Mouse (Mus musculus) lung, embryonic 14.5 days (tissue): ENCODE results near the gene C1ra. TPM values are rescaled to one million over a fixed set of nuclear protein-coding genes. Genes with fewer than 3 reads are reported as not detected.
"Not testable (repeated sequence)": the region's sequence is repeated elsewhere in the genome, so short reads cannot be mapped to it uniquely, and the experiment has no call there.

Experiments
- ATAC-seq: fragments of 200-750 bp; cut with Nextera tagmentation; 2 replicates; pipeline ENCODE4 v1.8.0; 2017; ENCODE audit warnings: mild to moderate bottlenecking, moderate TSS enrichment, moderate library complexity; ENCODE audit not compliant: insufficient read depth
- DNase-seq: peaks from one replicate; pipeline ENCODE4 v3.0.0-alpha.2; 2015
- H3K27ac ChIP-seq: fragments of 300-500 bp; sonication (generic); 2 replicates; pipeline ENCODE4 v1.5.1; 2014; ENCODE audit warnings: low read depth, mild to moderate bottlenecking, moderate library complexity
- H3K27me3 ChIP-seq: fragments of 300-500 bp; sonication (generic); 2 replicates; pipeline ENCODE4 v1.6.1; 2014; ENCODE audit warnings: low read length, control low read depth; ENCODE audit not compliant: insufficient read depth
- H3K36me3 ChIP-seq: fragments of 300-500 bp; sonication (generic); 2 replicates; pipeline ENCODE4 v1.6.1; 2014; ENCODE audit warnings: control low read depth; ENCODE audit not compliant: insufficient read depth
- H3K4me1 ChIP-seq: fragments of 300-500 bp; sonication (generic); 2 replicates; pipeline ENCODE4 v1.6.1; 2014; ENCODE audit warnings: antibody characterized with exemption, control low read depth; ENCODE audit not compliant: insufficient read depth
- H3K4me2 ChIP-seq: fragments of 300-500 bp; sonication (generic); 2 replicates; pipeline ENCODE4 v1.6.1; 2014; ENCODE audit warnings: mild to moderate bottlenecking
- H3K4me3 ChIP-seq: fragments of 300-500 bp; sonication (generic); 2 replicates; pipeline ENCODE4 v1.5.1; 2014; ENCODE audit warnings: low read depth, low read length
- H3K9ac ChIP-seq: fragments of 300-500 bp; sonication (generic); 2 replicates; pipeline ENCODE4 v1.6.1; 2014
- H3K9me3 ChIP-seq: fragments of 300-500 bp; sonication (generic); 2 replicates; pipeline ENCODE4 v1.6.1; 2016; ENCODE audit warnings: low read depth, low read length, control low read depth
- CTCF ChIP-seq: IDR thresholded peaks from 2 replicates; pipeline ENCODE4 v1.5.1; 2016; ENCODE audit warnings: antibody characterized with exemption, low read depth
- WGBS: fragments of 180-500 bp; shearing (Covaris S2); extraction: QIAGEN DNeasy Blood & Tissue Kit; methylation state at CpG from one replicate; pipeline ENCODE4 v1.1.7; 2014; 5-methylcytosine and 5-hydroxymethylcytosine counted together
- polyA plus RNA-seq: library from polyadenylated mRNA; unstranded; fragments of >200 nt; fragmentation: Nextera tagmentation; extraction: Ambion mirVana; gene quantifications from 2 replicates; pipeline ENCODE4 v1.2.1, GENCODE M21; 2014

C1ra gene
- polyA plus RNA-seq, 1 experiment from 2014 or later, result 1.9 TPM

GRCm38 (mm10) chr6:124501473-124501872, 10.7 kb upstream of the C1ra start:
- no peaks in the 10 kb centered on the region for H3K36me3 ChIP-seq
- H3K4me1 ChIP-seq, result no peaks in the 10 kb centered on the region
- 69% methylated on average over 4 of the region's 4 CpGs for WGBS
- no peaks in the 10 kb centered on the region for H3K9me3 ChIP-seq
- no peak for TF ChIP-seq CTCF
- DNase-seq, result no peak
- no peaks in the 10 kb centered on the region for H3K27me3 ChIP-seq
- H3K4me3 ChIP-seq, result no peak overlapping the region
- H3K27ac ChIP-seq, result no peak overlapping the region
- no peak for ATAC-seq
- no peak overlapping the region for H3K9ac ChIP-seq
- no peak overlapping the region for H3K4me2 ChIP-seq

DNA sequence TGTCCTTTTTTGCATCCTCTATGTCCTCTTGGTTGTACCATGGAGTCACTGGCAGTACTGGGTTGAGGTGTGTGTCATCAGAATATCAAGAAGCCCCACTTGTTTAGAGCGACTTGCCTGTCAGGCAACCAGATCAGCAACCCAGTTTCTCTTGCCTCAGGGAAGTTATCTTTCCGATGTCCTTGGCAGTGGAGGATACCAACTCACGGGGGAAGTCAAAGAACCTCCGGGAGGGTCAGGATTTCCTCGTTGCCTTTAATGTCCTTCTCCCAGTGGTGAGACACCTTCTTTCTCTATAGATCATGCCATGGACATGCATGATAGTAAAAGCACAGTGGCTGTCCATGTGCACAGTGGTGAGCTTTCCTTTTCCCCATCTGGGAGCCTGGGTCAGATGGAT, 10.2 kb upstream of the C1ra start:
- no peaks in the 10 kb centered on the region for H3K36me3 ChIP-seq
- 79% methylated on average over 5 of the region's 5 CpGs for WGBS
- no peak overlapping the region for H3K27ac ChIP-seq
- H3K9ac ChIP-seq, result no peak overlapping the region
- TF ChIP-seq CTCF, result no peak
- no peak for ATAC-seq
- H3K4me2 ChIP-seq, result no peak overlapping the region
- no peaks in the 10 kb centered on the region for H3K4me1 ChIP-seq
- no peaks in the 10 kb centered on the region for H3K9me3 ChIP-seq
- no peak overlapping the region for H3K4me3 ChIP-seq
- DNase-seq, result no peak
- H3K27me3 ChIP-seq, result no peaks in the 10 kb centered on the region

DNA sequence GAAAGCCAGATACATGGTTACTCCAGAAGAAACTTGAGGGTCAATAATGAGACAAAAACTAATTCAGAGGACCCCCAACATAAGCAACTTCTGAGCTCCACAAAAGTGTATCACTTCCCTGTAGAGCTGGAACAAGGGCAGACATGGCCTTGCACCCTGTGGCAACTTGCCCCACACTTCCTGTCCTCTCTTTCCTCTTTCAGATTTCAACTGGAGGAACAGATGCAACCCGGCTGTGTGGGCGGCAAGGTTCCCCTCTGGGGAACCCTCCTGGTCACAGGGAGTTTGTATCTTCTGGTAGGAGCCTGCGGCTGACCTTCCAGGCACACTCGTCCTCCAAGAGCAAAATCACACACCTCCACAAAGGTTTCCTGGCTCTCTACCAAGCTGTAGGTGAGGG, 7.2 kb upstream of the C1ra start:
- no peak for TF ChIP-seq CTCF
- Histone ChIP-seq H3K27me3 (no peaks in the 10 kb centered on the region), H3K4me1 (no peaks in the 10 kb centered on the region), H3K9me3 (no peaks in the 10 kb centered on the region), H3K4me2 (no peak overlapping the region), H3K27ac (no peak overlapping the region), H3K9ac (no peak overlapping the region), H3K4me3 (no peak overlapping the region), H3K36me3 (no peaks in the 10 kb centered on the region)
- 60% methylated on average over 4 of the region's 4 CpGs for WGBS
- no peak for ATAC-seq
- no peak for DNase-seq

DNA sequence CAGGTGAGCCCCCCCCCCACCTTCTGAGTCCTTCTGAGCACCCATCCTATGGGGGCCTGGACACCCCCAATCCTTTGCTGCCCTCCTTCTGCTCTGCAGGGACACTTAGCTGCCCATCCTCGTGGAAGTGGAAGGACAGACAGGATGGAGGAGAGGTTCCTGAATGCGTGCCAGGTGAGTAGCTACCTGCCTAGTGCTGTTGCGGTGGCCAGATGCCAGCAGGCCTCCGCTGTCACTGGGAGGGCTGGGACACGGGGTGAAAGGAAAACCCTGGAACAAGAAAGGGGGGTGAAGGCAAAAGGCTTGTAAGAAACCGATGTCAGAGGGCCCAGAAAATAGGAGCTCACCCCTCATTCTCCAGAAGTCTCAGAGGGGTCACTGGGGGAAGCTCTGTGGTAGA, 5.2 kb upstream of the C1ra start:
- no peak for DNase-seq

DNA sequence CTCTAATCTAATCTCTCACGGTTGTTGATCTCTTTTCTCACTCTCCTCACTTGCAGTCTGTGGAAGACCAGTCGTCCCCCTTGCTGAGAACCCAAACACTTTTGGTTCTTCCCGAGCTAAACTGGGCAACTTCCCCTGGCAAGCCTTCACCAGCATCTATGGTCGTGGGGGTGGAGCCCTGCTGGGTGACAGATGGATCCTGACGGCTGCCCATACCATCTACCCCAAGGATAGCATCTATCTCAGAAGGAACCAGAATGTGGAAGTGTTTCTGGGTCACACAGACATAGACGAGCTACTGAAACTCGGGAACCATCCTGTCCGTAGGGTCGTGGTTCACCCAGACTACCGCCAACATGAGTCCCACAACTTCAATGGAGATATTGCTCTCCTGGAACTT, 3.9 kb upstream of the C1ra start:
- no peaks in the 10 kb centered on the region for H3K9me3 ChIP-seq
- DNase-seq, result no peak
- H3K4me3 ChIP-seq, result no peak overlapping the region
- no peak for TF ChIP-seq CTCF
- ATAC-seq, result no peak
- 68% methylated on average over 10 of the region's 10 CpGs for WGBS
- no peaks in the 10 kb centered on the region for H3K36me3 ChIP-seq
- H3K27ac ChIP-seq, result no peak overlapping the region
- no peaks in the 10 kb centered on the region for H3K27me3 ChIP-seq
- no peak overlapping the region for H3K4me2 ChIP-seq
- no peak overlapping the region for H3K9ac ChIP-seq
- H3K4me1 ChIP-seq, result no peaks in the 10 kb centered on the region

More for the DNA sequence above, 5.2 kb upstream of the C1ra start:
- 67% methylated on average over 6 of the region's 6 CpGs for WGBS
- Histone ChIP-seq H3K9me3 (no peaks in the 10 kb centered on the region), H3K4me2 (no peak overlapping the region), H3K9ac (no peak overlapping the region), H3K27me3 (no peaks in the 10 kb centered on the region), H3K4me3 (no peak overlapping the region), H3K4me1 (no peaks in the 10 kb centered on the region), H3K36me3 (no peaks in the 10 kb centered on the region), H3K27ac (no peak overlapping the region)
- TF ChIP-seq CTCF, result no peak
- ATAC-seq, result no peak

DNA sequence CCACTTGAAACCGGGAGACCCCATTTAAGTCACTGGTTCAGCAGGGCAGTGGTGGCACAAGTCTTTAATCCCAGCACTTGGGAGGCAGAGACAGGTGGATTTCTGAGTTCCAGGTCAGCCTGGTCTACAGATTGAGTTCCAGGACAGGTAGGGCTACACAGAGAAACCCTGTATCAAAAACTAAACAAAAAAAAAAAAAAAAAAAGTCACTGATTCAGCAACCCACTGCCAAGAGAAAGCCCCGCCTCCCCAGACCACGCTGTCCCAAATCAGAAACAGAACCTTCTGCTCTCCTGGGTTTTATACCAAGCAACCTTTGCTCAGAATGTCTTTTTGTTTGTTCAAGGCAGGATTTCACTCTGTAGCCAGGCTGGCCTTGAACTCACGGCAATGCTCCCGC, 3.0 kb upstream of the C1ra start:
- not testable (repeated sequence) for H3K4me1 ChIP-seq, H3K4me3 ChIP-seq, H3K9me3 ChIP-seq, H3K9ac ChIP-seq, DNase-seq, H3K36me3 ChIP-seq, H3K4me2 ChIP-seq, H3K27ac ChIP-seq, H3K27me3 ChIP-seq, ATAC-seq
- 86% methylated on average over 5 of the region's 5 CpGs for WGBS

DNA sequence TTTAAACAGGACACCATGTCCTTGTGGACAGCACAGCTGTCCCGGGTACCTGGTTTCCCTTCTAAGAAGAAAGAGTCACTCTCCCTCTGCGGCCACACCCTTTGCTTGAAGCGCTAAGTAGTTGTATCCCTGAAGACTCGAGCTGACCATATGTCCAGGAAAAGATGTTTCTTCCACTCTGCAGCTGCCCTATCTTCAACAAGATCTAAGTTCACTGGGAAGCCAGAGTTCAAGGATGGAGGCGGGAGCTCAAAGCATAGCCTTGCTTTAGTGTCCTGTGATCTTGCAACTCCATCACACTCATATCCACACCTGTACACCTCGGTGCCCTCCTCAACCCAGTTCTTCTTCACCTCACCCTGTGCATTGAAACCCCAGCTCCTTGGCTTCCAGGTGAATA, 269 bp upstream of the C1ra start:
- TF ChIP-seq CTCF, result no peak
- WGBS, result 62% methylated on average over 6 of the region's 6 CpGs
- Histone ChIP-seq H3K4me1 (no peaks in the 10 kb centered on the region), H3K36me3 (no peaks in the 10 kb centered on the region), H3K9me3 (no peaks in the 10 kb centered on the region), H3K27ac (no peak overlapping the region), H3K4me2 (no peak overlapping the region), H3K4me3 (no peak overlapping the region), H3K9ac (no peak overlapping the region), H3K27me3 (no peaks in the 10 kb centered on the region)
- DNase-seq, result no peak
- ATAC-seq, result no peak; the same call in 1 of the 2 replicates

- DNase-seq, H3K4me2 ChIP-seq, H3K27ac ChIP-seq, ATAC-seq, H3K4me3 ChIP-seq, H3K27me3 ChIP-seq, H3K9me3 ChIP-seq, H3K36me3 ChIP-seq, H3K9ac ChIP-seq, H3K4me1 ChIP-seq: not testable (repeated sequence)
- 86% methylated on average over 4 of the region's 4 CpGs for WGBS
These were observed 5.5 kb downstream of the C1ra start for GRCm38 (mm10) chr6:124517733-124518132.

- not testable (repeated sequence) for H3K36me3 ChIP-seq, H3K4me1 ChIP-seq, H3K27ac ChIP-seq, H3K27me3 ChIP-seq, H3K9ac ChIP-seq, H3K4me3 ChIP-seq, DNase-seq, ATAC-seq, H3K9me3 ChIP-seq, H3K4me2 ChIP-seq
- 59% methylated on average over 7 of the region's 7 CpGs for WGBS
These were observed 9.9 kb downstream of the C1ra start for GRCm38 (mm10) chr6:124522082-124522481.
